Mouse (Mus musculus): ENCODE results near the gene Pagr1a. TPM values are rescaled to one million over a fixed set of nuclear protein-coding genes. Genes with fewer than 3 reads are reported as not detected.

The Pagr1a gene
- 10 to 100 TPM; 24.9 to 34.2 TPM for total RNA-seq (2021)
- long read RNA-seq, transcript Pagr1a-202 (3 exons, 1,430 nt) = major isoform, 55 of 55 reads
- long read RNA-seq, partial matches to known transcripts = 0 of 55 reads
- long read RNA-seq, other reads (novel, unspliced or antisense) = 0 of 55 reads

GRCm38 (mm10) chr7:127016971-127017949 is at the start of gene Pagr1a:
TSS of gene Pagr1a (minus strand) at chr7:127017352.
- peak; percentile 96 to 98 for DNase-seq (ENCODE audit: low spot score in 2 of 2)

- DNase-seq (ENCODE audit: low spot score in 2 of 2) = no peak
These were observed 49.2 kb upstream of the Pagr1a start for GRCm38 (mm10) chr7:127066317-127066716.

- no peak for DNase-seq (ENCODE audit: low spot score in 2 of 2)
These were observed 48.4 kb upstream of the Pagr1a start for GRCm38 (mm10) chr7:127065538-127065937.

- DNase-seq (ENCODE audit: low spot score in 2 of 2) = no peak
These were observed 38.0 kb upstream of the Pagr1a start for GRCm38 (mm10) chr7:127055026-127055585.

- DNase-seq (ENCODE audit: low spot score in 2 of 2) = peak; percentile 91 to 92
These were observed 24.9 kb upstream of the Pagr1a start, which contains the start of gene Kif22 for GRCm38 (mm10) chr7:127041851-127042672. TSS of gene Kif22 (minus strand) at chr7:127042471.

GRCm38 (mm10) chr7:127031244-127031643 is 14.1 kb upstream of the Pagr1a start:
- DNase-seq (ENCODE audit: low spot score in 2 of 2) = no peak

- no peak for DNase-seq (ENCODE audit: low spot score in 2 of 2)
These were observed 13.0 kb upstream of the Pagr1a start for GRCm38 (mm10) chr7:127030172-127030571.

- no peak for DNase-seq (ENCODE audit: low spot score in 2 of 2)
These were observed 10.7 kb upstream of the Pagr1a start for GRCm38 (mm10) chr7:127027885-127028284.

GRCm38 (mm10) chr7:127026984-127027726 is 10.0 kb upstream of the Pagr1a start, which contains the start of gene Maz:
TSS of gene Maz (minus strand) at chr7:127027037.
- DNase-seq (ENCODE audit: low spot score in 2 of 2) = peak; percentile 99

- peak in 1 of 2 experiments; percentile 81 for DNase-seq (ENCODE audit: low spot score in 2 of 2)
These were observed 9.4 kb upstream of the Pagr1a start for GRCm38 (mm10) chr7:127026616-127026983.

GRCm38 (mm10) chr7:127026161-127026600 is 9.0 kb upstream of the Pagr1a start:
- peak; percentile 63 to 77 for DNase-seq (ENCODE audit: low spot score in 2 of 2)

GRCm38 (mm10) chr7:127025556-127026160 is 8.5 kb upstream of the Pagr1a start:
- no peak for DNase-seq (ENCODE audit: low spot score in 2 of 2)

GRCm38 (mm10) chr7:127024755-127025555 is 7.8 kb upstream of the Pagr1a start:
- DNase-seq (ENCODE audit: low spot score in 2 of 2) = peak; percentile 77 to 83

- no peak for DNase-seq (ENCODE audit: low spot score in 2 of 2)
These were observed 6.9 kb upstream of the Pagr1a start for GRCm38 (mm10) chr7:127023896-127024690.

- no peak for DNase-seq (ENCODE audit: low spot score in 2 of 2)
These were observed 6.1 kb upstream of the Pagr1a start for GRCm38 (mm10) chr7:127023272-127023691.

GRCm38 (mm10) chr7:127022528-127023271 is 5.5 kb upstream of the Pagr1a start:
- DNase-seq (ENCODE audit: low spot score in 2 of 2) = no peak
